Mouse (Mus musculus) layer of hippocampus, postnatal 14 days (tissue): Measurements from ENCODE around the gene Brd3os. TPM values are rescaled to one million over a fixed set of nuclear protein-coding genes. Genes with fewer than 3 reads are reported as not detected.

Experiments used
- microRNA-seq, 2 experiments: library from miRNA; unstranded; fragments of <30 nt; microRNA quantifications; one replicate each; pipeline ENCODE4 v1.2.0; 2021
- total RNA-seq, 2 experiments: library from RNA; stranded (reverse); gene quantifications; 2 replicates each; pipeline ENCODE4 v1.2.3; 2021

Brd3os gene
- total RNA-seq, 2 experiments from 2014 or later = 23.4 to 25.8 TPM

Small RNA genes within 50 kb of the gene (microRNA-seq; reads per million reads assigned to microRNA genes)
- gene Gm24049 = 0 reads per million in 2 experiments
- 0 reads per million in 2 experiments for gene Mir7578

Other genes with a start within 250 kb of the Brd3os start
- 10 to 100 TPM in 1 of 2 experiments, 1 to 10 TPM in 1; 9.8 to 10.5 TPM for gene Sardh, start 194.0 kb upstream of the Brd3os start, total RNA-seq
- 10 to 100 TPM; 19.5 to 21.8 TPM for gene Vav2, start 15.3 kb upstream of the Brd3os start, total RNA-seq
- gene Brd3, start 65.3 kb downstream of the Brd3os start, total RNA-seq = 10 to 100 TPM; 58.9 to 68.0 TPM
- 10 to 100 TPM; 33.8 to 34.8 TPM for gene Wdr5, start 72.8 kb downstream of the Brd3os start, total RNA-seq
- gene Rxra, start 234.1 kb downstream of the Brd3os start, total RNA-seq = 10 to 100 TPM; 19.4 to 21.0 TPM